Mouse (Mus musculus) urinary bladder, postnatal 25 days (tissue): ENCODE results near the gene Atf6b.

Source experiments
- DNase-seq: peaks from one replicate; pipeline ENCODE4 v3.0.0; 2022; ENCODE audit warnings: low spot score

Gene Atf6b

DNA sequence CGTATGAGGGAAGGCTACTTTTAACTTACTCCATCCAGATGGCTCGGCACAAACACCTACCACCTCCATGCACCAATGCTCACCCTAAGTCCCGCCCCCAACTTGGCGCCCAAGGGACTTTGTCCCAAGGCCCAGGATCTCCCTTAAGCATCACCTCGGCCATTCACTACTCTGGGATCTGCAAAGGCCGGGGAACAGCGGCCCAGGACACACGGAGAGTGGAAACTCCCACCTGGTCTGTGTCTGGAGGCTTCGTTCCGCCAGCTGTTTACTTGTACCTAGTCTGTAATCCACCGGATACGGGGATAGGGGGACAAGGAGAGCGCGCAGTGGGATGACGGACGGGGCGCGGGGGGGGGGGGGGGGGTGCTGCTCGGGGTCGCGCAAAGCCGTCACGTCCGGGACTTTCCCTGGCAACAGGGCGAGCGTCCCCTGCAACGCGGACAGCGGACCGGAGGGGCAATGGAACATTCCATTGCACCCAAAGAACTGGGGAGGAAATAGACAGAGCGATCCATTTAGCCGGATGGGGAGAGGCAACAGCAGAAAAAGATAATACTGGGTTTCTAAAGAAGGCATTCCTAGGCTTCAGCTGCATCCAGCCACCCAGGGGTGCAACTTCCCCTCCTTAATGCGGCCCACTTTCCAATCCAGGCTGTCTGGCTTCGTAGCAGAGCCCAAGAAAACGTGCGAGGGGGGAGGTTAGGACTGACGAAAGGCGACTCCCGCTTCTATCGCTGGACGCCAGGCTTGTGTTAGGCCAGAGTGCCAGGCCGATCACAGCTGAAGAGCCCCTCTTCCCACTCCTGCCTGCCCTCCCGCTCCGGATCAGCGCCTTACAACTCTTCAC lies 19.6 kb upstream of the Atf6b start:
- DNase-seq, result peak; percentile 66

DNA sequence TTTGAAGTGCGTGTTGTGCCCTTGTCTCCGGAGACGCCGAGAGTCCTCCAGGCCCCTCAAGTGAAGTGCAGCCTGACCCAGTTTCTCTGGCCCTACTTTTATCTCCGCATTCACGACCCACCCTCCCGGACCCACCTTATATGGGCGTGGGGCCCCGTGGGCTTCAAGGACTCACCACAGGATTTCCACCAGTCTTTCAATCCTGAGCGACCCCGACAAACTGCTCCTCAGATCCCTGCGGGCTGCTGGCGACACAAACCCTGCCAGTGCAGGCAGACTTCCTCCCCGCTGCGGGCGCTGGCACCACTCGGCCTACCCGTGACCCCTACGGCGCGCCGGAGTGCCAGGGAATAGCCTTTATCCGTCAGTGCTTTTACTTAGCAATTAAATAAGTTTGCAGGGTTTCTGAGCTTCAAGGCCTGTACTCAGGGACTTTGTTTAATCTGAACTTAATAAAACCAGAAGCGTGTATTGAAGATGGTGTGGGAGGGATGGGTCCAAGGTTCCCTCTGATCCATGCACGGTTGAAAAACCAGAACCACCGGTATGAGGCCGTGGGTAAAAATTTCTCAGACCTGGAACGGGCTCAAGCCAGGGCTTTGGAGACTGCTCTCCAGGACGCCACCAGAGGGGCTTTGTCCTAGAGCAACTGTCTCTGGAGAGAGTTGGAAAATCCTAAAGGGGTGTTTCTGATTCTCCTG lies 18.9 kb upstream of the Atf6b start, which contains the start of gene Ppt2:
Gene Ppt2 (minus strand): TSS at position 568 of the 701 bp plus-strand sequence.
- DNase-seq, result peak; percentile 43

DNA sequence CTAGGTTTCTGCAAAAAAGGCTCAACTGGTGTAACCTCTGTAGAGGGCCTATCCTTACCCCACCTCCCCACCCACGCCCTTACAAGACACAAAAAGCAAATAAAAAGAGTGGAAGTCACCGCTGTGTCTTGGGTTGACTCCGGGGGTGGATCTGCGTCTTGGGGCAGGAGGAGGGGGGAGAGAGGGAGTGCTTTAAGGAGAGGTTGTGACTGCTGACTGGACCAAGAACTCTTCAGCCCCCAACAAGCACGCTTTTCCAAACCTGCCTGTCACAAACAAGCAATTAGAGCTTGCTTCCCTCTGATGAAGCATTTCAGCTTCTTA lies 18.3 kb upstream of the Atf6b start:
- no peak for DNase-seq

DNA sequence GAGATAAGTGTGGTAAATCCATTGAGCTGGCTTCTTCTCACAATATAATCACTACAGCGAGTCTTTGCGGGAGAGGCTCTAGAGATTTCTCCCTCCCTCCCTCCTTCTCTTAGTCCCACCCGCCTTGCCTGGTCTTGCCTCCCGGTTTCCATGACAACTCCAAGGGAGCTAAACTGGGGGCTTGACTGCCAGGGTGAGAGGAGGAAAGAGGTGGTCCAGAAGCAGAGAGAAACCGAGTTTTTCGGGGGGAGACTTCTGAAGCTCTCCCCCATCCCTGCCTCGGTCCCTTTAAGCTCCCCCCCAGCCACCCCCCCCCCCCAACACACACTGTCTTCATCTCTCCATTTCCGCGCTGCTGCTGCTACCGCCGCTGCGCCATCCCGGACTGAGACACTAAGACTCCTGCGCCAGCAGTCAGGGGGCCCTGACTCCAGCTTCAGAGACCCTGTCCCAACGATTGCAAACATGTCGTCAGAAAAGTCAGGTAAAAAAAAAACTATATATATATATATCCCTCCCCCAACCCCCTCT lies 17.7 kb upstream of the Atf6b start, which contains the start of gene Prrt1:
Gene Prrt1 (plus strand): TSS at position 313 of the 531 bp plus-strand sequence.
- no peak for DNase-seq

DNA sequence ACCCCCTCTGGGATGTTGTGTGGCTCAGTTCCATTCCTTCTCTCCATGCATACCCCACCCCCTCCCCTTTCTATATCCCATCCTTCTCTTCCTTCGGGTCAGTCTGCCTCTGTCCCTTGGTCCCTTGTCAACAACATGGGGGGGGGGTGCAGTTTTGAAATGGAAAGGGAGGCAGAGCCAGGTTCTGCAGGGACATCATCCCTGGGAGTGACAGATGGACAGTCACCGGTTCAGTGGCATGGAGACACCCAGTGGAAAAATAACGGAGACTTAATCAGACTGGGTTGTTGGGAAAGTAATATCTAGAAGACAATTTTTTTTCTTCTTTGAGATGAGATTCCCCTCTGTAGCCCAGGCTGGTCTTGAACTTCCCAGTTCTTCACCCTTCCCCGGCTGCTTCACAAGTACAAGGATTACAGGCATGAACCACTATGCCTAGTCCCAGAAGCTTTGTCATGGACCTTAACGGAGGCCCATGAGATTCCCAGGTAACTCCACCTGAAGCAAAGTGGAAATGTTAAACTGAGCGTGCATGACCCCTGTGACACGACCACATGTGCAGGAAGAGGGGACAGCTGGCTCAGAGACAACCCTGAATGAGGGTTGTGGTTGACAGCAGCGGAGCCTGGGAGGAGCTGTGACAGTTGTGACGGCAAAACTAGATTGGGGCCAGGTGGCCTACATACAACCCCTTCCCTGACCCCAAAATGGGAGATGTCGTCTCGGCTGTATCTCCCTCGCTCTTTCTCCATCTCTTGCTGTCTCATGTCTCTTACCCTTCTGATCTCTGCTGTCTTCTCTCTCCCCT lies 16.9 kb upstream of the Atf6b start:
- no peak for DNase-seq

DNA sequence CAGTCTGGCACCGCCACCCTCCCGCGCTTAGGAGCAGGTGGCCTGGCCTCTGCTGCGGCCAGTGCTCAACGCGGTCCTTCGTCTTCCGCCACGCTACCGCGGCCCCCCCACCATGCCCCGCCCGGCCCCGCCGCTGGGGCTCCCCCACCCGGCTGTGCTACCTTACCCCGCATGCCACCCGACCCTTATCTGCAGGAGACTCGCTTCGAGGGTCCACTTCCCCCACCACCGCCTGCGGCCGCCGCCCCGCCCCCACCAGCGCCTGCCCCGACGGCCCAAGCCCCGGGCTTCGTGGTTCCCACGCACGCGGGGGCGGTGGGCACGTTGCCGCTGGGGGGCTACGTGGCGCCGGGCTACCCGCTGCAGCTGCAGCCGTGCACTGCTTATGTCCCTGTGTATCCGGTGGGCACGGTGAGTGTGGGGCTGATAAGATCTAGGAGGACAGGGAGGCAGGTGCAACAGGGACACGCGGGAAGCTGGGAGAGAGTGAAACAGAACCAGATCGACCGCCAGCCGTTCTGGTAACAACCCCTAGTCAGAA lies 16.1 kb upstream of the Atf6b start:
- no peak for DNase-seq

DNA sequence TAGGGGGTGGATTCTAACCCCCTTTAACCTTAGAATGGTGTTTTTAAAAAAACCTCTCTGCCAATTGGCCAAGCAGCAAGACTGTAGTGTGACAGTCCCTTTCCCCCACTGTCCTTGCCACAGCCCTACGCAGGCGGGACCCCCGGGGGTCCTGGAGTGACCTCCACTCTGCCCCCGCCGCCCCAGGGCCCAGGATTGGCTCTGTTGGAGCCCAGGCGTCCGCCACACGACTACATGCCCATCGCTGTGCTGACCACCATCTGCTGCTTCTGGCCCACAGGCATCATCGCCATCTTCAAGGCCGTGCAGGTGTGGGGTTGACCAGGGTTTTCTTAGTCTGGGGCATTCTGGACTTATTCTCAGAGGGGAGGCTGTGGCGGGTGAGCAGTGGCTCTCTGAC lies 15.3 kb upstream of the Atf6b start:
- DNase-seq, result no peak

DNA sequence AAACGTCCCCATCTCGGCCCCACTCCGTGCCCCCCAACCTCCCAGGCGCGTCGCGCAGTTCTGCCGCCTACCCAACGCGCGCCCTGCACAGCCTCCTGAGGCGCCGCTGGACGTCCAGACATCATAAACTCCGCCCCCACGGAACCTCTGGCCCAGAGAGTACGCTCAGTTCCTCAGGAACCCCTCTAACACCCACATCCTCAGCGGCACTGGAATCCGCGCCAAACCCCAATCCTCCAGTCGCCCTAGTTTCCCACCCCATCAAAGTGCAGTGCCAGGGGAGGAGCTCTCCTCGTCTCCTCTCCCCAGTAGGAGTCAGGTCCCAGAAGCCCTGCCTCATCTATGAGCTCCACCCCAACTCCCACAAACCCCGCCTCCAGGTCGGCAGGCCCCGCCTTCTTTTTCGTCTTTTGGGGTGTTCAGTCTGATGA lies 14.7 kb upstream of the Atf6b start:
- DNase-seq, result peak; percentile 72

DNA sequence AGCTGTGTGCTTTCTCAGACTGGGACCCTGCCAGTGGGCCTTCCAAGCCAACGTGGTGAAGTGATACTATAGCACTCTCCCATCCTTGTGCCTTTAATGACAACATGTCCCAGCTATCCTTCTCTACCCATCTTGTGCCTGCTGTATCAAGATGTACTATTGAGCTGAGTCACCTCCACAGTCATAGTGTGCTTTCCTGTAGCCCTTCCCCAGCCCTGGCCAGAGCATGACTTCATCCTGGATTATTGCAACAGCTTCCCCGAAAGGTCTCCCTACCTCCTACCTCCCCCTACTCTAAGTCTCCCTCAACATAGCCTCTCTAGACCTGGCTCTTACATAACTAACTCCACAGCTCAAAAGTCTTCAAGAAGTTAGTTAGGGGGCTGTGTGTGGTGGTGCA lies 11.3 kb upstream of the Atf6b start:
- no peak for DNase-seq

DNA sequence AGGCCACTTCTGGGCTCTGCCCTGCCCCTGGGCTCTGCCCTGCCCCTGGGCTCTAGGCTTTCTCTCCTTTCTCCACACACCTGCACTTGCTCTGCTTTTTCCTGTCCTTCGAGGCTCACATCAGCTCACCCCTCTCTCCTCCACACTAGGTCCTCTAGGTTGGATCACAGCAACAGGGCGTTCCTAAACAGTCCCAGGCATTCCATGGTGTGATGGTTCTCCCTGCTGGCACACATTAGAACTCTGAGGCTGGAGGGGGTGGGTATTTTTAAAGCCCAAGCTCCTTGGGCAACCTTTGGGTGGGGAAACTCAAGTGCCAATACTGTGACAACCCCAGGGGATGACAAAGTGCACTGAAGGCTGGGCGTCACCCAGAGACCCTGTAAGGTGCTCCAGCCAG lies 9.5 kb upstream of the Atf6b start:
- no peak for DNase-seq

DNA sequence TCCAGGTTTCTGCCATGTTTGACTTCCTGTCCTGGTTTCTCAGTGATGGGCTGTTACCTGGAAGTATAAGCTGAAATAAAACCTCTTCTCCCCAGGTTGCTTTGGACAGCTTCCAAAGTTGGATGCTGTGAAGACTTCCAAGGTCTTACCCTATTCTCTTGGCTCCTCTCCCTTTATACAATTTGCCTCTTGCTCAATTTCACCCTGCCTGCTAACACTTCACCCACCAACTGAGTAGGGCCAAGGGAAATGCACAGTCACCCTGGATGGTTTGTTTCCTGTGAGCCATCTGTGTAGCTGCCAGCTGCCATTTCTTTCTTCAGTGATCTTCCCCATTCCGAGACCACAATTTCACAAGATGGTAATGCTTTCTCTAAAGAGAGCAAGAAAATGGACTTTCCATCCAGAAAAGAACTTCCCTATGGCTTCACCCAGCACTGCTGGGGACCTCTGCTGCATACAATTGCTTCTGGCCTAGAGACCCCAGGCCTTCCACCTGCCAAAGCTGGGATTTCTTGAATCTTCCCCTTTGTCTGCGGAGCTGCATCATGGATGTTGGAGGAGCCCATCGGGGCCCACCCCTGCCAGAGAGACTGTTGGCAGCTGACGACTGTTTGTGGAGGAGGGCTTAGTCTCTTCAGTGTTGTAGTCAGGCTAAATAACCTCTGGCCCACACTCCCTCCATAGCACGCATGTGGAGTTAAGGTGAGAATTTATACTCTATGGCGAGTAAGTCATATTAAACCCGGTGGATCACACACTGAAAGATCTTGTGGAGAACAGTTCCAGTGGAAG lies 7.3 kb upstream of the Atf6b start:
- no peak for DNase-seq

DNA sequence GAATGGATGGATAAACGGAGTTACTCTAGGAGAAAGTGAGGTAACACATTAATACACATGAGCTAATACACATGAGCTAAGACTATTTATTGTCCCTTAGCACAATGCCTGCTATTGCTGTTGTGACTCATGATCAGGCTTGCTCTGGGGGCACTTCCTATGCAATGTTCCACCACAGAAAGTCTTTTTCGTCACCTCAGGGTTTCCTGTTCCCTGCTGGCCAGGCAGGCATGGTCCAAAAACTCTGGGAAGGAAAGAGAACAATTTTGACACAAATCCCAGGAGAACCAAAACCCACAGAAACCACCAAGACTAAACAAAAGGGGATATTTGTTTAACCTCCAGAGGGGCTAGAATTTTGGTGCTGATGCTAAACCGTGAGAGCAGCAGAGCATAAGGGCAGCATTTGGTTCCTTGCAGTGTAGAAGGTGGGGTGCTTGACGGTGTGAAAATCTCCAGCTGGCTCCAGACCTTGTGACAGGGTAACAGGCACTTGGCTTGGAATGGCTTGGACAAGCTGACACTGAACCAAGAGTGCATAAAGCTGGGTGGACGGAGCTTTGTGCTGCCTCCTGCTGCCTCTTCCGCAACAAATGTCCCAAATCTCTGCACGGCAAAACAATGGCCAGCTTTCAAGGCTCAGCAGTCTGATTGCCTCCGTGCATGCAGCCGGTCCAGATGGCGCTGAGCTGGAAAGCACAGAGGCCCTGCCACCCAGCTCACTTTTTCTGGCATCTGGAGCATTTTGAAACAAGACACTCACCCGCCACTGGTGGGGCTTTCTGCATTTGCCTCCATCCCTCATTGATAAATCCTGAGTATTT lies 6.0 kb upstream of the Atf6b start:
- no peak for DNase-seq

DNA sequence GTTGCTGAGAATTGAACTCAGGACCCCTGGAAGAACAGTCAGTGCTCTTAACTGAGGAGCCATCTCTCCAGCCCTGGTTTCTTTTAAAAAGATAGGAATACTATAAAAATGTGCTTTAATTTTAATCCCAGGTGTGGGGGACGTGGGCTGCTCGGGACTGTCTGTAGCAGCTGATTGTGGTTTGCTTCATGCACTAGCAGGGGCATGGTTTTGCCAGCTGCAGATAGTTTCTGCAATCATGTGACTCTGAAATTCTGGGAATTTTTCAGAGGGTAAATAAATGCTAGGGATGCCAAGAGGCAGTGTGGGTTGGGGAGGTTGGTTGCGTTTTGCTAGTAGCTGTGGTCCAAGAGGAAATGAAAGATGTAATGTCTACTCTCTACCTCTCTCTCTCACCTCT lies 5.0 kb upstream of the Atf6b start:
- DNase-seq, result no peak

DNA sequence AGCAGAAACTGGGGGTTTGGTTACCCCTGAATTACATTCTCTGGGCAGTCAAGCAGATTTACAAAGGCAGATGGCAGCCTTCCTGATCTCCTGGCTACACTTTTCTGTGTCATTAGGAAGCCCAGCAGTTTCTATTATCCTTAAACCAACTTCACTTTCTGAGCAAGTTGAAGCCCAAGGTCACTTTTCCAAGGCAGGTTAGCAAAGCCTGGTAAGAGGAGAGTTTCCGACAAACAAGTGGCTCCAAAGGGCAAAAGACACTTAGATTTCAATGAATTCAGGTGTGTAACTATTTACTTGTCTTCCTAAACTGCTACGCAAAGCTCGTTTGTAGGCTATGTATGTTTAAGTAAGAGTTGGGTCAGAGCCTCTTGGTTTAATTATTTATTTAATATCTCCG lies 3.6 kb upstream of the Atf6b start:
- DNase-seq, result no peak

DNA sequence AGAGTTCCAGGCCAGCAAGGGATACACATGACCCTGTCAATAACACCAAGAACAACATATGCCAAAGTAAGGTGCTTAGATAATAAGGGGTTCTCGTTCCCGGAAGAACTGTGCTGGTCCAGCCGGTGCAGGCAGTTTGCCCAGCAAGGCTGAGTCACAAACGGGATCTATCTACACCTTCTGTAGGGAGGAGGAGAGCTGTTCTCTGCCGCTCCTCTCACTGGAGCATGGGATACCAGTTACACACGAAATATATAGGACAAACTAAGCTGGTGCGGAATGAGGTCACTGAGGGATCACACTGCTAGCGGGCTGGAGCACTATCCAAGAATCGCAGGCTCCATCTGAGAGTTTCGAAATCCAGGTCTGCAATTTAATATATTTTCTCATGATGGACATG lies 3.0 kb upstream of the Atf6b start:
- DNase-seq, result no peak

DNA sequence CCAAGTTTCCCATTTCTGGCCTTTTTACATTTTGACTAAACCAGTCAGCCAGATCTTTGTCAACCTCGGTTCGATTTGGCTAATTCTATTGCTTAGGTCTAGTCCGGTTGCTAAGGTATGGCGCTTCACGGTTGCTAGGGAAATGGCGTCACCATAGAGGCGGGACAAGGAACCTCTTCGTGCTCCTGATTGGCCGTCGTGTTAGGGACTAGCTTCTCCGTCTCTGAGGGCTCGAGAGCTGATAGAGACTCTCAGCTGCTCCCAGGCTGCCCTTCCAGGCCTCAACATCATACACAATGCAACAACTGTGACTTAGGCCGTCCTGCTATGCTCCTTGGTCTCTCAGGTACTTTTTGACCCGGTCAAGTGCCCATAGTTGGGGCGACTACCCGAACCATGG lies 2.3 kb upstream of the Atf6b start, which contains the start of gene Fkbpl:
Gene Fkbpl (plus strand): TSS at position 157 of the 400 bp plus-strand sequence.
- peak; percentile 90 for DNase-seq

DNA sequence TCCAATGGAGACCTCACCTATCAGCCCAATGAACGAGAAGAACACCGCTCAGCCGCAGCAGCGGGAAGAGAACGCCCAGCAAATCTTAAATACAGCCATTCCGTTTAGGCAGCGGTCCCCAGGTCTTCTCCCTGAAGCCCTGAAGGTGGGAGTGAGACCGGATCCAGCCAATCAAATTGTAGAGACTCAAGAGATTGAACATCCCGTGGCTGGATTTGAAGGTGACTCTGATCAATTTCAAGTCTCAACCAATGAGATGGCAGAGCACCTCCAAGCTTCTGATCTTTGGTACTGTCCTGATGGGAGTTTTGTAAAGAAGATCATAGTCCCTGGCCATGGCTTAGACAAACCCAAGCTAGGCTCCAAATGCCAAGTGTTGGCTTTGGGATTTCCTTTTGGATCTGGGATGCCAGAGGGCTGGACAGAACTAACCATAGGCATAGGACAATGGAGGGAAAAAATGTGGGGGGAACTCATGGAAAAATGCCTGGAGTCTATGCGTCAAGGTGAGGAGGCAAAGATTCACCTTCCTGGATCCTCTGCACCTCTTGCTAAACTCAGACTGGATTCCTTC lies 1.6 kb upstream of the Atf6b start:
- no peak for DNase-seq

DNA sequence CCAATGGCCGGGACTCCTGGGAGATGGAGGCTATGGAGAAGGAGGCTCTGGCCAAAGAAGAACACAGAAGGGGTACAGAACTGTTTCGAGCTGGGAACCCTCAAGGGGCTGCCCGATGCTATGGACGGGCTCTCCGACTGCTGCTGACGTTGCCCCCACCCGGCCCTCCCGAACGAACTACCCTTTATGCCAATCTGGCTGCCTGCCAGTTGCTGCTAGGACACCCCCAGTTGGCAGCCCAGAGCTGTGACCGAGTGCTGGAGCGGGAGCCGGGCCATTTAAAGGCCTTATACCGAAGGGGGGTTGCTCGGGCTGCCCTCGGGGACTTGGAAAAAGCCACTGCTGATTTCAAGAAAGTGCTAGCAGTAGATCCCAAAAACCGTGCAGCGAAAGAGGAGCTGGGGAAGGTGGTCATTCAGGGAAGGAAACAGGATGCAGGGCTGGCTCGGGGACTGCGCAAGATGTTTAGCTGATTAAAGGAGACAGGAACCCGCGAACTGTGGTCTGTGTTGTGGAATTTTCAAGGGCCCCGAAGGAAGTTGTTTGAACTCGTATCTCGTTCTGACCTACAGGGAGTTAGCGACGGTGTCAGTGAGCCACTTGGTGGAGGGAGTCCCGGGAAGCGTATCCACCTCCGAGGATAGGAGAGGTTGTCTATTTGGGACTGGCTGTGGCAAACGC lies 975 bp upstream of the Atf6b start:
- DNase-seq, result no peak

DNA sequence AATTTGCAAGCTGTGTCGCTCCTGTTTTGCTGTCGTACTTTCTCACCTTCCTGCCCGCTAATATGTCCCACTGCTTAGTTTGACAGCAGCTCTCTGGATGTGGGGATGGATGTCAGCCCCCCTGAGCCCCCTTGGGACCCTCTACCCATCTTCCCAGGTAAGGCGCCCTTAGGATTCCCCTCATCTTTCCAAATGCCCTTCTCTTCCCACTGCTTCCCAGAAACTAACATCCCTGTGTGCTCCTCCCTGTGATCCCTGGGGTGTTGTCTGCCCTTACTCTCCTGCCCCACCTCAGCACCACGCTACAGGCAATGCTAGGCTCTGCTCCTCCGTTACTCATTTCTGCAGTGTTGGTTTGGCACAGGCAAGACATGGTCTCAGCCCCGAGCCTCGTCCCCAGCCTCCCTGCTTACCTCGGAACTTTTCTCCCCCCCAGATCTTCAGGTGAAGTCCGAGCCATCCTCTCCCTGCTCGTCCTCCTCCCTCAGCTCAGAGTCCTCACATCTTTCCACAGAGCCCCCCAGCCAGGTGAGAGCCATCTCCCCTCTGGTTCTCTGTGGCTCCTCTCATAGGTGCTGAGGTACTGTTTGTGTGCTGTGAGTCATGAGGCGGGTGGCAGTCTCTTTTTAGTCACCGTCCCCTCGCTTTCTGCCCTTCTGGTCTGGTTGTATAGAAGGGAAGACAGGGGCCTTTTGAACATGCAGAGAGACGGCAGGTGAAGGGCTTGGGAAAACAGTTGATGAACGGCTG lies 1.4 kb downstream of the Atf6b start:
- no peak for DNase-seq
